Mouse (Mus musculus) embryonic facial prominence, embryonic 14.5 days (tissue): ENCODE measurements around the gene Krtcap3. TPM values are rescaled to one million over a fixed set of nuclear protein-coding genes. Genes with fewer than 3 reads are reported as not detected.

ENCODE experiments used
- ATAC-seq: fragments of 200-750 bp; cut with Nextera tagmentation; 2 replicates; pipeline ENCODE4 v1.8.0; 2017; ENCODE audit warnings: low read depth, moderate number of reproducible peaks, moderate TSS enrichment
- DNase-seq: peaks from one replicate; pipeline ENCODE4 v3.0.0-alpha.2; 2015; ENCODE audit warnings: low spot score
- H3K27ac ChIP-seq: fragments of 300-500 bp; sonication (generic); replicated peaks from 2 replicates; pipeline ENCODE4 v1.5.1; 2014; ENCODE audit warnings: low read depth, mild to moderate bottlenecking, low read length, moderate library complexity
- H3K27me3 ChIP-seq: fragments of 300-500 bp; sonication (generic); replicated peaks from 2 replicates; pipeline ENCODE4 v1.6.1; 2014; ENCODE audit warnings: low read length; ENCODE audit not compliant: control insufficient read depth, insufficient read depth
- H3K36me3 ChIP-seq: fragments of 300-500 bp; sonication (generic); 2 replicates; pipeline ENCODE4 v1.6.1; 2014; ENCODE audit warnings: low read length, mixed read lengths; ENCODE audit not compliant: control insufficient read depth, insufficient read depth
- H3K4me1 ChIP-seq: fragments of 300-500 bp; sonication (generic); 2 replicates; pipeline ENCODE4 v1.6.1; 2014; ENCODE audit warnings: antibody characterized with exemption, low read length; ENCODE audit not compliant: control insufficient read depth, insufficient read depth
- H3K4me2 ChIP-seq: fragments of 300-500 bp; sonication (generic); 2 replicates; pipeline ENCODE4 v1.6.1; 2014; ENCODE audit warnings: low read depth, mild to moderate bottlenecking, low read length, moderate library complexity, mixed read lengths
- H3K4me3 ChIP-seq: fragments of 300-500 bp; sonication (generic); 2 replicates; pipeline ENCODE4 v1.5.1; 2014; ENCODE audit warnings: low read depth, mild to moderate bottlenecking, low read length
- H3K9ac ChIP-seq: fragments of 300-500 bp; sonication (generic); 2 replicates; pipeline ENCODE4 v1.6.1; 2014; ENCODE audit warnings: low read depth, mild to moderate bottlenecking, low read length, moderate library complexity, mixed read lengths
- H3K9me3 ChIP-seq: fragments of 300-500 bp; sonication (generic); 2 replicates; pipeline ENCODE4 v1.6.1; 2016; ENCODE audit warnings: low read length; ENCODE audit not compliant: control insufficient read depth
- WGBS: fragments of 180-500 bp; shearing (Covaris S2); extraction: QIAGEN DNeasy Blood & Tissue Kit; methylation state at CpG from one replicate; pipeline ENCODE4 v1.1.7; 2014; 5-methylcytosine and 5-hydroxymethylcytosine counted together
- polyA plus RNA-seq: library from polyadenylated mRNA; unstranded; fragments of >200 nt; fragmentation: Nextera tagmentation; extraction: Ambion mirVana; gene quantifications from 2 replicates; pipeline ENCODE4 v1.2.1, GENCODE M21; 2014

Gene Krtcap3
- polyA plus RNA-seq, 1 experiment from 2014 or later, result 15.2 TPM

DNA sequence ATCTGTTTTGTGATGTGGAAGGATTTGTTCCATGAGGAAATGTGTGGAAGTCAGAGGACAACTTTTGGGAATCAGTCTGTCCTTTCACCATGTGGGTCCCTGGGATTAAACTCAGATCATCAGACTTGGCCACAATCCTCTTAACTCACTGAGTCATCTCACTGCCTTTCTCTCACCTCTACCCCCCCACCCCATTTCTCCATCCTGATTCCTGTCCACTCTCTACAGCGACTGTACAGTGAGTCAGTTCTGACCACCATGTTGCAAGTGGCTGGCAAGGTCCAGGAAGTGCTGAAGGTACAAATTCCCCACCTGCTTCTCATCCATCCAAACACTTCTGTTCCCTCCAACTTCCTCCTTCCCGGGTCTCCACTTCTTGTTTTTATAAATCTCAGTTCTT is 47.0 kb downstream of the Krtcap3 start:
- no peaks in the 10 kb centered on the region for H3K9me3 ChIP-seq
- ATAC-seq, result no peak
- no peak overlapping the region for H3K4me3 ChIP-seq
- 55% methylated on average over 2 of the region's 2 CpGs for WGBS
- no peak for DNase-seq
- H3K4me2 ChIP-seq, result no peak overlapping the region
- peaks cover 3% of the 10 kb centered on the region; the same call in 1 of the 2 replicates for H3K4me1 ChIP-seq
- H3K27ac ChIP-seq, result no peak overlapping the region
- no peaks in the 10 kb centered on the region for H3K27me3 ChIP-seq
- peaks cover 9% of the 10 kb centered on the region; the same call in 1 of the 2 replicates for H3K36me3 ChIP-seq
- H3K9ac ChIP-seq, result no peak overlapping the region

DNA sequence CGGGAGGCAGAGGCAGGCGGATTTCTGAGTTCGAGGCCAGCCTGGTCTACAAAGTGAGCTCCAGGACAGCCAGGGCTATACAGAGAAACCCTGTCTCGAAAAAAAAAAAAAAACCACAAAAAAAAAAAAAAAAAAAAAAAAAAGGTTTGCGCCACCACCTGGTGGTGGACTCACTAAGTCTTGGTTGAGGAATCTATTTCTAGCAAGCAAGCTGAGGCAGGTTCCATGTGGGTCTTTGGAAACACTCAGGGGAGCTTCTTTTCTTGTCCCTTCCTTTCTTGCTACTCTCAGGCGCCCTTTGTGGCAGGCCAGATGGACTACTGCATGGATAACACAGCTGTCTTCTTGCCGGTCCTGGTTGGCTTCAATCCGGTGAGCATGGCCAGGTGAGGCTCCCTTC is 50.4 kb downstream of the Krtcap3 start:
- H3K4me3 ChIP-seq, result no peak overlapping the region
- no peaks in the 10 kb centered on the region for H3K4me1 ChIP-seq
- no peak overlapping the region for H3K4me2 ChIP-seq
- WGBS, result 74% methylated on average over 8 of the region's 8 CpGs
- H3K27ac ChIP-seq, result no peak overlapping the region
- ATAC-seq (no peak), DNase-seq (no peak)
- no peaks in the 10 kb centered on the region for H3K36me3 ChIP-seq
- no peaks in the 10 kb centered on the region for H3K27me3 ChIP-seq
- H3K9ac ChIP-seq, result no peak overlapping the region
- H3K9me3 ChIP-seq, result 0 out of 2 replicates have a peak, but pooled peaks cover 5% of the 10 kb centered on the region

Other genes with a start within 250 kb of the Krtcap3 start
- gene Atraid, start 203.4 kb upstream of the Krtcap3 start, polyA plus RNA-seq, result 189 and 195 TPM in 2 replicates
- 14.9 and 17.6 TPM in 2 replicates for gene Slc5a6, start 202.8 kb upstream of the Krtcap3 start, polyA plus RNA-seq
- 29.1 and 30.2 TPM in 2 replicates for gene Cad, start 196.9 kb upstream of the Krtcap3 start, polyA plus RNA-seq
- not detected in 2 replicates for gene Dnajc5g, start 145.4 kb upstream of the Krtcap3 start, polyA plus RNA-seq
- gene Slc30a3, start 143.5 kb upstream of the Krtcap3 start, polyA plus RNA-seq, result 0.84 and 0.93 TPM in 2 replicates
- 11.6 and 16.3 TPM in 2 replicates for gene Trim54, start 135.0 kb upstream of the Krtcap3 start, polyA plus RNA-seq
- 0.39 TPM in 1 of 2 replicates, not detected in the other for gene Ucn, start 112.9 kb upstream of the Krtcap3 start, polyA plus RNA-seq
- 47.7 and 54.6 TPM in 2 replicates for gene Mpv17, start 97.4 kb upstream of the Krtcap3 start, polyA plus RNA-seq
- gene Gm29609, start 71.8 kb upstream of the Krtcap3 start, polyA plus RNA-seq, result 0.54 and 0.68 TPM in 2 replicates
- 47.5 and 59.9 TPM in 2 replicates for gene Gtf3c2, start 71.5 kb upstream of the Krtcap3 start, polyA plus RNA-seq
- gene Snx17, start 58.5 kb upstream of the Krtcap3 start, polyA plus RNA-seq, result 124 and 141 TPM in 2 replicates
- gene Eif2b4, start 58.3 kb upstream of the Krtcap3 start, polyA plus RNA-seq, result 55.5 and 58.0 TPM in 2 replicates
- gene Zfp513, start 49.4 kb upstream of the Krtcap3 start, polyA plus RNA-seq, result 5.4 and 5.8 TPM in 2 replicates
- 102 and 107 TPM in 2 replicates for gene Ppm1g, start 31.0 kb upstream of the Krtcap3 start, polyA plus RNA-seq
- 157 and 172 TPM in 2 replicates for gene Nrbp1, start 10.8 kb upstream of the Krtcap3 start, polyA plus RNA-seq
- gene Gm9970, start 10.5 kb upstream of the Krtcap3 start, polyA plus RNA-seq, result 0.68 and 0.83 TPM in 2 replicates
- gene Ift172, start 39.4 kb downstream of the Krtcap3 start, polyA plus RNA-seq, result 36.7 and 38.4 TPM in 2 replicates
- 74.4 and 80.6 TPM in 2 replicates for gene Fndc4, start 44.4 kb downstream of the Krtcap3 start, polyA plus RNA-seq
- 0.17 and 0.31 TPM in 2 replicates for gene Gckr, start 45.8 kb downstream of the Krtcap3 start, polyA plus RNA-seq
- 39.1 and 43.6 TPM in 2 replicates for gene Zfp512, start 200.7 kb downstream of the Krtcap3 start, polyA plus RNA-seq
- gene 4930548H24Rik, start 234.0 kb downstream of the Krtcap3 start, polyA plus RNA-seq, result not detected in 2 replicates
- 43.0 and 53.1 TPM in 2 replicates for gene Gpn1, start 243.1 kb downstream of the Krtcap3 start, polyA plus RNA-seq